Mouse (Mus musculus) bone marrow macrophage, adult 2 months (primary cell): ENCODE data around the gene Rpl10. TPM values are rescaled to one million over a fixed set of nuclear protein-coding genes. Genes with fewer than 3 reads are reported as not detected.
A peak's percentile ranks its signal among the peaks of the same experiment; 100 is the strongest.

ENCODE experiments used
- H3K27ac ChIP-seq: 2 replicates; pipeline ENCODE4 v1.5.1; 2012; ENCODE audit warnings: low read depth, low read length; ENCODE audit not compliant: insufficient read depth
- H3K4me1 ChIP-seq: 2 replicates; pipeline ENCODE4 v1.6.1; 2012; ENCODE audit warnings: low read length; ENCODE audit not compliant: control insufficient read depth, insufficient read depth
- H3K4me3 ChIP-seq: 2 replicates; pipeline ENCODE4 v1.5.1; 2012; ENCODE audit warnings: mild to moderate bottlenecking, low read length, moderate library complexity; ENCODE audit not compliant: insufficient read depth
- CTCF ChIP-seq: IDR thresholded peaks from 2 replicates; pipeline ENCODE4 v1.5.1; 2012; ENCODE audit warnings: low read depth, mild to moderate bottlenecking, low read length, moderate library complexity
- POLR2A ChIP-seq: IDR thresholded peaks from 2 replicates; pipeline ENCODE4 v1.6.1; 2012; ENCODE audit warnings: mild to moderate bottlenecking, low read depth, low read length, borderline replicate concordance
- polyA plus RNA-seq: library from polyadenylated mRNA; stranded (reverse); fragments of >200 nt; gene quantifications from 2 replicates; pipeline ENCODE4 v1.2.4, GENCODE M21; 2012; ENCODE audit not compliant: missing spikeins, insufficient read depth, insufficient read length

Rpl10 gene
- polyA plus RNA-seq: 136 and 172 TPM in 2 replicates

DNA sequence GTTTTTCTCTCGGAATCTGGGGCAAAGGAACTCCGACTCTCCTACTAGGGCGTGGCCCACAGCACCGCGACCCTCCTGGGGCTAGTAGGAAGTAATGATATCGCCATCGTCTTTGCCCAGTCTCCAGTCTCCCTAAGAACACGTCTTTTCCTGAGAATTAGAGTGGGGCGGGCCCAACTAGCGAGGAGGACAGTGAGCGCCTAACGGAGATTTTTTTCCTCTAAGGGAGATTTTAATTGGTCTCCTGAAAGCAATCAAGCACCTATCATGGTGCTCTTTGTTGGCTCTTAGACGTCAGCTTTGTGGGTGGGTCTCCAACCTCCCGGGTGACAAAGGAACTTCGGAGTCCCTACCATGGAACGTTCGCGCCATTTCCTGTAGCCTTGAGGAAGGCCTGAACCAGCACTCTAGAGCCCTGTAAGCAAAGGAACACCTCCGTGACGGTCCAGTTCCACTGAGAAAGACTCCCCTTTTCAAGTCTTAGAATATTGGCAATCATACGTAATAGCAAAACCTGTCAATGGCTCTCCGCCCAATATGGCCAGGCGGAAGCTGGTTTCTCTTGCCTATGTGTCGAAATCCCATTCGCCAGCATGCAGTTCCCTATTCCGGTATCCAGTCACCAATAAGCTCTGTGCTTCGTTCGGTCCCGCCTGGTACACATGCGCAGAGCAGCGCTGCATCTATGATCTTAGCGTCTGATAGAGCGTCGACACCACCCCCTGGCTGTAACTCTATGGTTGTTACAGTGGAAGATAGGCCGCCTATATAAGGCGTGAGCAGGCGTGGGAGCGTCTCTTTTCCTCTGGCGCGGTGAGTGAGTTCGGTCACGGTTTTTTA, at the start of gene Rpl10:
Gene Rpl10, plus strand, starts transcription at position 751 of the 840 bp plus-strand sequence.
- Histone ChIP-seq H3K4me3 (peak within 1 kb of the TSS; percentile 90), H3K4me1 (peaks cover 9% of the 10 kb centered on the region)
- no peak for TF ChIP-seq CTCF
- TF ChIP-seq POLR2A: no peak

DNA sequence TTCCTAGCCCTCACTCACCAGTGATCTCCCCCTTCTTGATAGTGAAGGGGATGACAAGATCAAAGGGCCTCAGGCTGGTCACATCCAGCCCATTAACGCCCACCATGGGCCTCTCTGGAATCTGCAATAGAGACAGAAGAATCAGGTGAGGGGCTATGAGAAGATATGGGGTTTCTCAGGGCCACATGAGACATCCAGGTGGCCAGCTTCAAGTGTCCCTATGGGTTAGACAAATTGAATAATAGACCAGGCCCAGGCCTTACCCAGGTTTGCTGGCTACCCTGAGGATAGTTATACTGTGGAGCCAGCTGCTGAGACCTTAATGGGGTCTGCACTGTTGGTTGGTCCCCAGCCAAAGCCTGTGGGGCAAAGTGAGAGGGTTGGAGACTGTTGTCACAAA, 40.6 kb upstream of the Rpl10 start:
- no peak overlapping the region for H3K4me3 ChIP-seq
- TF ChIP-seq CTCF: no peak
- TF ChIP-seq POLR2A: no peak

More for the DNA sequence above, at the start of gene Rpl10:
- peak within 1 kb of the TSS; percentile 96 for H3K27ac ChIP-seq

DNA sequence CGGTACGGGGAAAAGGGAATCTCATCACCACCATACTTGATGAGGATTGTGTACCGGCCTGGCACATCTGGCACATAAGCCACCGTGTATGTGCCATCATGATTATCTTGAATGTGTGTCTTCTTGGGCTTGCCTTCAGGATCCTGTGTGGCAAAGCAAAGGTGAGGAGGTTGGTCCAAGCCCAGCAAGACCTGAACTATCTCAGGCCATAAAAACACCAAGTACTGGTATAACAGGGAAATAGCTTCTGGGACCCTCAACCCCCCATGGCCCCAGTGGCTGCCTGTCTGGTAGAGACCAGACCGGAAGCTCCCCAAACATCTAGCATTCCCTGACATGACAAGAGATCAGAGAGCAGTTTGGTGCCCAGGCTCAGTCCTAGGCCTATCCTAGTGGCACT, 37.4 kb upstream of the Rpl10 start:
- Histone ChIP-seq H3K4me3 (no peak overlapping the region), H3K4me1 (no peaks in the 10 kb centered on the region), H3K27ac (no peak overlapping the region)
- TF ChIP-seq POLR2A (no peak), CTCF (no peak)

More for the DNA sequence above, 40.6 kb upstream of the Rpl10 start:
- Histone ChIP-seq H3K27ac (no peak overlapping the region), H3K4me1 (no peaks in the 10 kb centered on the region)

DNA sequence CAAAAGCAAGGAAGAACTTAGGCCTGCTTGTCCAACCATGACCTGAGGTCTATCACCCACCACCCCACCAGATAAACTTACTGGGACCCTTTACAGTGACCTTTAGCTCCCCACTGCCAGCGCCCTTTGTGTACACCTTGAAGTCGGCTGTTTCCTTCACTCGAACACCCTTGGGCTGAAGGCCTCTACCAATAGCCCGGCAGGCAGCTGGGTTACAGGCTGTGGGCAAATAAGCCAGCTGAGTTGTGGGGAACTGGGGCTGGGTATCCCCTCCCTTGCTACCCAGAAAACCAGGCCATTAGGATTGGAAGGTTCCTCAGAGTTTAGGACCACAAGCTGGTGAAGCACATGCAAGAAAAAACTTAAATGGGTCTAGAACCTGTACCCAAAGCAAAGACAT, 30.3 kb upstream of the Rpl10 start:
- no peak overlapping the region for H3K4me3 ChIP-seq
- H3K4me1 ChIP-seq: peaks cover 25% of the 10 kb centered on the region
- TF ChIP-seq POLR2A (no peak), CTCF (no peak)
- H3K27ac ChIP-seq: no peak overlapping the region

DNA sequence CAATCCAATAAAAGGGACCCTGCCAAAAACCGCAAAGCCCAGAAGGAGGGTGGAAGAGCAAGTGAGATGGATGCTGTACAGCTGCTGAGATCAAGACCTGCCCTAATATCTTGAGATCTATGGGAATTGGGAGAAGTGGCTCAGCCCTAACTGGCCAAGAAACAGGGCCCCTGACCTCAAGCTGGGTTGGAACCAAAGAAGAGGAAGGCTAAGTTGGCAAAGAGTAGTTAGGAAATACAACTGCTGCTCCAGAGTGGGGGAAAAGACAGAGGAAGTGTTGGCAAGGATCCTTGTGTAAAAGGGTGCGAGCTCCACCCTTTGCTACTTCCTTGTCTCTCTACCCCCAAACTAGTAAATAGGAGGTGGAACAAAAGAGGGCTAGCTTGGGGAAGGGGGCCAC, 27.2 kb upstream of the Rpl10 start:
- peak overlapping the region; percentile 96 for H3K27ac ChIP-seq
- peak overlapping the region; percentile 37; the same call in 1 of the 2 replicates for H3K4me3 ChIP-seq
- TF ChIP-seq POLR2A: no peak
- no peak for TF ChIP-seq CTCF
- peaks cover 29% of the 10 kb centered on the region for H3K4me1 ChIP-seq

DNA sequence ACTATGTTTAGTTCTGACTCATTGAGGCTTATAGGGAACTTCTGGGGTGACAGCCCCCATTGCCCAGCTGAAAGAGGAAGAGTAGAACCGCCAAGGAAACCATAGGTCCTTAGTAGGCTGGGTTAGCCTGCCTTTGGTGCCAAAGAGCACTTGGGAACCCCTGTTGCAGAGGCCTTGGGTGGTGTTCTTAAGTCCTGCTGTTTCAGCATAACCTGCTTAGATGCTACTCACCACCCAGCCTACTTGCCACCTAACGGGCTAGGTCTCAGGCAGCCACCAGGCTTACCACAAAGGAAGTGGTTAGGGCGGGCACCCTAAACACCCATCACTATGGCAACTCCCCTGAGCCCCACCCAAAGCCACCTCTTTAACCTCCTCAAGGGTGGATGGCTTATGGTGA, 26.8 kb upstream of the Rpl10 start:
- Histone ChIP-seq H3K4me3 (peak overlapping the region; percentile 65; the same call in 1 of the 2 replicates), H3K4me1 (peaks cover 29% of the 10 kb centered on the region)

DNA sequence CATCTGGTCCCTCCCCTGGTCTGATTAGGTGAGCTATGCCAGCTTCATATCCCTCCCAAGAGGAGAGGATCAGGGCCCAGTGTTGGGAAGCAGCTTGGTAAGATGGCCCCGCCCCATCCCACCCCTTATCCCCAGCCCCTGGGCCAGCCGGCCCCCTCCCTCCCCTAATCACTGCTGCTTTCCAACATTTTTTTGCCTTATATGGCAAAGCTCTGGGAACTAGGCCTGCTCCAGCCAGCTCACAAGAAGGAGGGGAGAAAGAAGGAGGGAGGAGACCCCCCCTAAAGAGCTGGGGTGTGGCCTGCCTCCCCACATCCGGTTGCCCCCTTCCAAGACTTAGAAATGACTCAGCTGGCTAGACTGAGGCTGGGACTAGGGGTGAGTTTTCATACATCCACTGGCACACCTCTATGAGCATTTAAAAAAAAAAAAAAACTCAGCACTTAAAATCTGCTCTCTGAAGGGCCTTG, 26.0 kb upstream of the Rpl10 start:
- Histone ChIP-seq H3K4me3 (peak overlapping the region; percentile 65), H3K4me1 (peaks cover 32% of the 10 kb centered on the region), H3K27ac (peak overlapping the region; percentile 96)
- TF ChIP-seq CTCF (no peak), POLR2A (no peak)

More for the DNA sequence above, 26.8 kb upstream of the Rpl10 start:
- TF ChIP-seq POLR2A: no peak
- no peak for TF ChIP-seq CTCF
- H3K27ac ChIP-seq: peak overlapping the region; percentile 96

DNA sequence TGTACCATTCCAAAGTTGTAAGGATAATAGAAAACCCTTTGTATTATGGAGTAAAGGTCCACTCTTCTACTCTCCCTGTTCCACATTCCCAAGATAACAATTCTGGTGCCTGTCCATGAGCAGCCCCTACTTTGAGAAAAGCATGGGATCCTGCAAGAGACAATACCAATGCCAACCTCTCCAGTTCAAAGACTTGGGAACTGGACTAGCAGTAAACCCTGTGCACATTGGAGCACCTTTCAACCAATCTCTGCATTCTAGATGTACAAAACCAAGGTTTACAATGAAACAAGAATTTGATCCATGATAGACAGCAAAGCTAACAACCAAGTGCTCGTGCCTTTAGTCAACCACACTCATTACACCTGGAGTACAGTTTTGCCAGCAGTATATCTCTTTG, 25.5 kb upstream of the Rpl10 start:
- Histone ChIP-seq H3K27ac (peak overlapping the region; percentile 73), H3K4me1 (peaks cover 34% of the 10 kb centered on the region), H3K4me3 (peak overlapping the region; percentile 65)
- TF ChIP-seq POLR2A: no peak

DNA sequence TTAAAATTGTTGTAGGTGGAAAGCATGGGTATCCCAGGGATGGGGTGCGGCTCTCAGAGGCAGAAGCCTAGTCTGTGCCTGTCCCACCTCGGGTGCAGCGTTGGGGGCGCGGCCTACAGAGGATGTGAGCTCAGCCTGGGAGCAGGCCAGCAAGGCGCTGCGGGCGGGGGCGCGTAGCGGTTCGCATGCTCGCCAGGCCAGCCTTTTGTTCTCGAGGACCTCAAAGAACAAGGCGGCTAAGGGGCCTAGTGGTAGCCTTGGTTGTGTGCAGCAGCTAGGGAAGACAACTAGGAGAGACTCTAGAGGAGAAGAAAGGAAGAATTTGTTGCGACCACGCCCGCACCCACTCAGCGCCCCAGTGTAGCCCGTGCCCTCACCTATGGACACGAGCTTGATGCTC, 24.9 kb upstream of the Rpl10 start:
- TF ChIP-seq CTCF (no peak), POLR2A (no peak)
- Histone ChIP-seq H3K4me3 (peak overlapping the region; percentile 65), H3K27ac (peak overlapping the region; percentile 73), H3K4me1 (peaks cover 36% of the 10 kb centered on the region)

DNA sequence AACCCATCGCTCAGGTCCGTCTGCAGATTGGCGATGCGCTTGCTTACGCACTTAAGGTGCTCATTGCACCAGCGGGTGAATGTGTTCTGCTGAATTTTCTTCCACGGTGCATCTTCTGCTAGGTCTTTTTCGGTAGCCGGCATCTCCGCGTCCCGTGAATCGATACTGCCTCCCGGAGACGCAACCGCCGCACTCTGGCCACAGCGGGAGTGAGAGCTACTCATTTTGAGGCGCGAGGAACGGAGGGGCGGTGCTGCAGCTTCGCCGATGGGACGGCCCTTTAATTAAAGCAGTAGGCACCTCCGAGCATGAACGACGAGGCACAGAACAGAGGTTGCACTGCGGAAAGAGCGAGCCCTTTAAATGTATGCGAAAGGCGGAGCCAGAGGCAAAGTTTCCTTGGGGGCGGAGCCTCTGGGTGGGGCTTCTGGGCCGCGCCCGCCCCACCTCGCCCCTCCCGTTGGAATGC, 24.4 kb upstream of the Rpl10 start:
- H3K4me3 ChIP-seq: peak overlapping the region; percentile 67
- no peak for TF ChIP-seq CTCF
- TF ChIP-seq POLR2A: peak; percentile 95
- peak overlapping the region; percentile 73 for H3K27ac ChIP-seq
- H3K4me1 ChIP-seq: peaks cover 32% of the 10 kb centered on the region
